In the genomic region with DNA sequence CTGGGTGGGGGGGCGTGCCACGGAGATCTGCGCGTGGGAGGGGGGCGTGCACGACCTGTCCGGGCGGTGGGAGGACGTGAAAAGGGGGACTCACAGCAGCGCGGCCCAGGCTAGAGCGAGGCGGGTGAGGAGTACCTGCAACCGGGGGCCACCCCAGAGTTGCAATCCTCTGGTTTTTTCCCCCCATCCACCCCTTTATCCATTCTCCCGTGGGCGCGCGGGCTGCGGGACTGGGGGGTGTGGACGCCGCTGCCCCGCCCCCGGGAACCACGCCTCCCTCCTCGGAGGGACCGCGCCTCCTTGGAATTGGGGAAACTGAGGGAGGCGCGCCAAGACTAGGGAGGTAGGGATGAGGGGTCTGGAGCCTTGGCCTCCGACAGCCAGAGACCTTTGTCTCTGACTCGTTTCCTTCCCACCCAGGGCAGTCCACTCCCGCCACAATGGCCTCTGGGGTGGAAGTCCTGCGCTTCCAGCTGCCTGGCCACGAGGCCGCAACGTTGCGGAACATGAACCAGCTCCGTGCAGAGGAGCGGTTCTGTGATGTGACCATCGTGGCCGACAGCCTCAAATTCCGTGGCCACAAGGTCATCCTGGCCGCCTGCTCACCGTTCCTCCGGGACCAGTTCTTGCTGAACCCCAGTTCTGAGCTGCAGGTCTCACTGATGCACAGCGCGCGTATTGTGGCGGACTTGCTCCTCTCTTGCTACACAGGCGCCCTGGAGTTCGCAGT, we compare ENCODE assay signal across 8 mouse cellular contexts. TPM values are rescaled to one million over a fixed set of nuclear protein-coding genes. Genes with fewer than 3 reads are reported as not detected.
DNase-seq lines count a peak whose midpoint lies in the region; ATAC-seq and TF ChIP-seq lines count a peak whose summit lies in the region.

No protein-coding gene starts in this region.

- peaks cover 3% of the 10 kb centered on the region; the same call in 1 of the 2 replicates for H3K4me1 ChIP-seq in cortical plate, adult 2 months (ENCODE audit: control insufficient read depth, insufficient read depth, low read length)
- H3K4me1 ChIP-seq in liver, embryonic 12.5 days, result peaks cover 66% of the 10 kb centered on the region
- peaks cover 15% of the 10 kb centered on the region for H3K4me1 ChIP-seq in neural tube, embryonic 11.5 days (ENCODE audit: control insufficient read depth, insufficient read depth, low read length)

- H3K27ac ChIP-seq in cortical plate, adult 2 months (ENCODE audit: insufficient read depth, low read length), result peak overlapping the region; percentile 6; the same call in 1 of the 2 replicates
- H3K27ac ChIP-seq in liver, embryonic 12.5 days, result peak overlapping the region; percentile 90
- peak overlapping the region; percentile 80 for H3K27ac ChIP-seq in neural tube, embryonic 11.5 days (ENCODE audit: low read depth, low read length)

- H3K36me3 ChIP-seq in liver, embryonic 12.5 days, result peaks cover 14% of the 10 kb centered on the region
- H3K36me3 ChIP-seq in neural tube, embryonic 11.5 days (ENCODE audit: control insufficient read depth, insufficient read depth, low read length), result no peaks in the 10 kb centered on the region

- H3K27me3 ChIP-seq in liver, embryonic 12.5 days (replicated peaks), result no peaks in the 10 kb centered on the region
- H3K27me3 ChIP-seq in neural tube, embryonic 11.5 days (ENCODE audit: control insufficient read depth, insufficient read depth, low read length), result no peaks in the 10 kb centered on the region

- no peaks in the 10 kb centered on the region for H3K9me3 ChIP-seq in liver, embryonic 12.5 days (replicated peaks)
- H3K9me3 ChIP-seq in neural tube, embryonic 11.5 days (ENCODE audit: control insufficient read depth, low read length), result no peaks in the 10 kb centered on the region

- 16% methylated on average over 48 of the region's 51 CpGs for WGBS in liver, embryonic 12.5 days (ENCODE audit: insufficient replicate concordance)
- WGBS in neural tube, embryonic 11.5 days, result 12% methylated on average over 36 of the region's 51 CpGs

- ATAC-seq in liver, embryonic 12.5 days, result no peak
- ATAC-seq in neural tube, embryonic 11.5 days (ENCODE audit: insufficient read depth, low FRiP score, low TSS enrichment), result peak; percentile 18

- peak overlapping the region; percentile 100 for H3K4me2 ChIP-seq in liver, embryonic 12.5 days
- peak overlapping the region; percentile 72 for H3K4me2 ChIP-seq in neural tube, embryonic 11.5 days (ENCODE audit: low read depth)

- TF ChIP-seq POLR2A in cortical plate, adult 2 months (IDR thresholded peaks at IDR 0.05; ENCODE audit: extremely low read depth, insufficient read depth, low read length), result no peak

- peak; percentile 26 to 61 for DNase-seq in spleen, postnatal 10 days (ENCODE audit: low spot score in 2 of 2)
- no peak for DNase-seq in spleen, postnatal 36 days (ENCODE audit: low spot score in 2 of 2)
- DNase-seq in heart, adult 9 months (ENCODE audit: low spot score in 2 of 2), result peak; percentile 49 to 56
- DNase-seq in kidney, adult 8-10 months, result peak; percentile 48 to 50
- peak; percentile 45 for DNase-seq in neural tube, embryonic 11.5 days (ENCODE audit: low spot score)
- DNase-seq in urinary bladder, postnatal 36 days (ENCODE audit: low spot score in 2 of 2), result peak; percentile 30 to 56

- no peak for TF ChIP-seq CTCF in cortical plate, adult 2 months (IDR thresholded peaks at IDR 0.05; ENCODE audit: extremely low read depth, insufficient read depth, low read length)

- peak overlapping the region; percentile 42 for H3K4me3 ChIP-seq in cortical plate, adult 2 months (ENCODE audit: insufficient read depth, low read length)
- peak overlapping the region; percentile 80 for H3K4me3 ChIP-seq in liver, embryonic 12.5 days
- H3K4me3 ChIP-seq in neural tube, embryonic 11.5 days (ENCODE audit: low read depth, low read length), result peak overlapping the region; percentile 83

- peak overlapping the region; percentile 91 for H3K9ac ChIP-seq in liver, embryonic 12.5 days
- H3K9ac ChIP-seq in neural tube, embryonic 11.5 days (ENCODE audit: low read length), result peak overlapping the region; percentile 84

RNA-seq across cellular contexts. Expression of a gene that starts 3.1 kb away (rescaled TPM):
- polyA plus RNA-seq in cortical plate, adult 2 months (2012; rRNA removed), result 3.2 and 3.4 TPM in 2 replicates
- 7.9 and 8.2 TPM in 2 replicates for polyA plus RNA-seq in liver, embryonic 12.5 days (2016; fragmentation: Nextera tagmentation; extraction: Ambion mirVana)
- polyA plus RNA-seq in neural tube, embryonic 11.5 days (2014; fragmentation: Nextera tagmentation; extraction: Ambion mirVana), result 0.57 and 0.86 TPM in 2 replicates

RNA-seq across cellular contexts. Expression of a gene that starts 3.3 kb away (rescaled TPM):
- 247 and 264 TPM in 2 replicates for polyA plus RNA-seq in cortical plate, adult 2 months (2012; rRNA removed)
- polyA plus RNA-seq in liver, embryonic 12.5 days (2016; fragmentation: Nextera tagmentation; extraction: Ambion mirVana), result 27.1 and 32.8 TPM in 2 replicates
- 62.7 and 70.3 TPM in 2 replicates for polyA plus RNA-seq in neural tube, embryonic 11.5 days (2014; fragmentation: Nextera tagmentation; extraction: Ambion mirVana)

RNA-seq across cellular contexts. Expression of a gene that starts 13.1 kb away (rescaled TPM):
- polyA plus RNA-seq in cortical plate, adult 2 months (2012; rRNA removed), result 0.04 and 0.13 TPM in 2 replicates
- polyA plus RNA-seq in liver, embryonic 12.5 days (2016; fragmentation: Nextera tagmentation; extraction: Ambion mirVana), result not detected in 2 replicates
- polyA plus RNA-seq in neural tube, embryonic 11.5 days (2014; fragmentation: Nextera tagmentation; extraction: Ambion mirVana), result not detected in 2 replicates

RNA-seq across cellular contexts. Expression of a gene that starts 15.7 kb away (rescaled TPM):
- 4.8 and 4.9 TPM in 2 replicates for polyA plus RNA-seq in cortical plate, adult 2 months (2012; rRNA removed)
- polyA plus RNA-seq in liver, embryonic 12.5 days (2016; fragmentation: Nextera tagmentation; extraction: Ambion mirVana), result 1.8 and 1.9 TPM in 2 replicates
- polyA plus RNA-seq in neural tube, embryonic 11.5 days (2014; fragmentation: Nextera tagmentation; extraction: Ambion mirVana), result 1.7 and 2.1 TPM in 2 replicates

RNA-seq across cellular contexts. Expression of a gene that starts 19.3 kb away (rescaled TPM):
- polyA plus RNA-seq in cortical plate, adult 2 months (2012; rRNA removed), result 0.46 and 0.49 TPM in 2 replicates
- 0.75 and 0.79 TPM in 2 replicates for polyA plus RNA-seq in liver, embryonic 12.5 days (2016; fragmentation: Nextera tagmentation; extraction: Ambion mirVana)
- polyA plus RNA-seq in neural tube, embryonic 11.5 days (2014; fragmentation: Nextera tagmentation; extraction: Ambion mirVana), result not detected in 2 replicates

Comparison
In these comparisons a context has a peak if more than half of its experiments do, and no peak if none do; other contexts are left out.
1. DNase-seq: peak in spleen, postnatal 10 days (2 of 2), heart, adult 9 months (2 of 2), kidney, adult 8-10 months (2 of 2), neural tube, embryonic 11.5 days (single experiment) and urinary bladder, postnatal 36 days (2 of 2); none in spleen, postnatal 36 days (0 of 2).
2. H3K27ac ChIP-seq: peak in every context shown above with its lines; median percentile 90 in liver, embryonic 12.5 days; 80 in neural tube, embryonic 11.5 days; 6 in cortical plate, adult 2 months.
3. Peak in every context shown above with its lines, with median percentiles within 50 percentile points of each other: H3K4me3 ChIP-seq.